Mouse (Mus musculus) ES-E14 (cell line): ENCODE data around the gene Esam.

Source experiments
- CHD2 ChIP-seq: IDR thresholded peaks from 2 replicates; pipeline ENCODE4 v1.6.1; 2014; ENCODE audit warnings: mild to moderate bottlenecking, low read depth, low read length, inconsistent platforms
- ZC3H11A ChIP-seq: IDR thresholded peaks from 2 replicates; pipeline ENCODE4 v1.6.1; 2012; ENCODE audit warnings: low read depth, mild to moderate bottlenecking, inconsistent platforms, low read length, borderline replicate concordance

- no peak for TF ChIP-seq ZC3H11A
- TF ChIP-seq CHD2, result no peak
These were observed 39.1 kb upstream of the Esam start, which contains the start of gene Msantd2 for GRCm38 (mm10) chr9:37488611-37489396.
